Mouse (Mus musculus) MEL-GATA-1-ER (cell line): ENCODE measurements at regions not wholly inside any gene's neighbourhood (a gene's known extent, or its start where the extent isn't known, plus 50 kb on each side); places are given as distances from the start of the nearest gene placed in this dataset.

Experiments
- DNase-seq: peaks from one replicate; pipeline ENCODE4 v3.0.0-alpha.2; 2012; ENCODE audit warnings: low read depth; ENCODE audit errors: extremely low read depth

GRCm38 (mm10) chr8:77774551-77775335 is 50.5 kb upstream of the Ednra start:
- no peak for DNase-seq

GRCm38 (mm10) chr8:77775526-77775925 is 51.3 kb upstream of the Ednra start:
- DNase-seq: no peak

- no peak for DNase-seq
Observed at GRCm38 (mm10) chr8:77777597-77777996, 53.3 kb upstream of the Ednra start.

GRCm38 (mm10) chr8:77785676-77786255 is 61.5 kb upstream of the Ednra start:
- no peak for DNase-seq

GRCm38 (mm10) chr8:77794911-77795310 is 70.6 kb upstream of the Ednra start:
- DNase-seq: no peak

GRCm38 (mm10) chr8:77803147-77803903 is 79.1 kb upstream of the Ednra start:
- DNase-seq: no peak

GRCm38 (mm10) chr8:77804536-77804935 is 80.3 kb upstream of the Ednra start:
- DNase-seq: no peak

- no peak for DNase-seq
Observed at GRCm38 (mm10) chr8:77804956-77805355, 80.7 kb upstream of the Ednra start.

GRCm38 (mm10) chr8:77805657-77806056 is 81.4 kb upstream of the Ednra start:
- no peak for DNase-seq

- DNase-seq: no peak
Observed at GRCm38 (mm10) chr8:77814796-77815647, 90.8 kb upstream of the Ednra start.

- DNase-seq: no peak
Observed at GRCm38 (mm10) chr8:77815648-77815971, 91.3 kb upstream of the Ednra start.

- no peak for DNase-seq
Observed at GRCm38 (mm10) chr8:77816217-77816616, 92.0 kb upstream of the Ednra start.

- no peak for DNase-seq
Observed at GRCm38 (mm10) chr8:77825786-77826185, 101.5 kb upstream of the Ednra start.

- no peak for DNase-seq
Observed at GRCm38 (mm10) chr8:77826255-77826654, 102.0 kb upstream of the Ednra start.

GRCm38 (mm10) chr8:77828079-77828478 is 103.8 kb upstream of the Ednra start:
- no peak for DNase-seq

- no peak for DNase-seq
Observed at GRCm38 (mm10) chr8:77829126-77829748, 105.0 kb upstream of the Ednra start.

GRCm38 (mm10) chr8:77829764-77830163 is 105.5 kb upstream of the Ednra start:
- DNase-seq: no peak

GRCm38 (mm10) chr8:77834283-77834682 is 110.0 kb upstream of the Ednra start:
- no peak for DNase-seq

GRCm38 (mm10) chr8:77836902-77837489 is 112.7 kb upstream of the Ednra start:
- no peak for DNase-seq

- no peak for DNase-seq
Observed at GRCm38 (mm10) chr8:77842392-77843139, 118.3 kb upstream of the Ednra start.
